Comparison of ENCODE assay signal across 14 mouse cellular contexts in genomic region chr9:71879972-71880371, GRCm38 (mm10).
DNase-seq lines count a peak whose midpoint lies in the region; ATAC-seq and TF ChIP-seq lines count a peak whose summit lies in the region.
"Had no signal": no experiment of that assay in that cellular context is flagged by ENCODE, and none has a peak within 500 bp of the region (broad histone marks: within the 10 kb centered on the region; RNA-seq: fewer than 3 reads in every experiment).

No protein-coding gene starts in this region.

- ATAC-seq in forebrain, postnatal 0 days: no peak
- ATAC-seq in stomach, embryonic 14.5 days (ENCODE audit: insufficient number of reproducible peaks, insufficient read depth, low FRiP score, low read depth): no peak
- ATAC-seq in stomach, postnatal 0 days (ENCODE audit: low FRiP score, low TSS enrichment): no peak
- ATAC-seq in midbrain, embryonic 13.5 days: peak; percentile 69

- H3K4me2 ChIP-seq in forebrain, postnatal 0 days (ENCODE audit: low read depth): no peak overlapping the region
- no peak overlapping the region for H3K4me2 ChIP-seq in stomach, embryonic 14.5 days (replicated peaks; ENCODE audit: low read depth, low read length)
- H3K4me2 ChIP-seq in stomach, postnatal 0 days (replicated peaks; ENCODE audit: low read depth): no peak overlapping the region
- H3K4me2 ChIP-seq in midbrain, embryonic 13.5 days (replicated peaks): no peak overlapping the region
- H3K4me2 ChIP-seq: heart, embryonic 15.5 days; liver, embryonic 15.5 days had no signal

- H3K27me3 ChIP-seq in forebrain, embryonic 10.5 days (ENCODE audit: poor library complexity, severe bottlenecking): peaks cover 4% of the 10 kb centered on the region; the same call in 1 of the 2 replicates
- no peaks in the 10 kb centered on the region for H3K27me3 ChIP-seq in forebrain, postnatal 0 days (ENCODE audit: insufficient read depth, low read length)
- no peaks in the 10 kb centered on the region for H3K27me3 ChIP-seq in stomach, embryonic 14.5 days (ENCODE audit: control insufficient read depth, insufficient read depth, low read length)
- no peaks in the 10 kb centered on the region for H3K27me3 ChIP-seq in stomach, postnatal 0 days (ENCODE audit: control insufficient read depth, insufficient read depth, low read length)
- no peaks in the 10 kb centered on the region for H3K27me3 ChIP-seq in midbrain, embryonic 13.5 days
- H3K27me3 ChIP-seq: heart, embryonic 15.5 days; liver, embryonic 15.5 days had no signal

- TF ChIP-seq CTCF in forebrain, postnatal 0 days (IDR thresholded peaks at IDR 0.05; ENCODE audit: low read depth): no peak
- no peak for TF ChIP-seq CTCF in stomach, postnatal 0 days (IDR thresholded peaks at IDR 0.05; ENCODE audit: low read depth)

- peaks cover 69% of the 10 kb centered on the region for H3K36me3 ChIP-seq in forebrain, embryonic 10.5 days (replicated peaks)
- H3K36me3 ChIP-seq in forebrain, postnatal 0 days (ENCODE audit: insufficient read depth): peaks cover 13% of the 10 kb centered on the region
- peaks cover 7% of the 10 kb centered on the region for H3K36me3 ChIP-seq in stomach, embryonic 14.5 days (ENCODE audit: control insufficient read depth, insufficient read depth, low read length)
- H3K36me3 ChIP-seq in stomach, postnatal 0 days (ENCODE audit: control insufficient read depth, insufficient read depth, low read length): no peaks in the 10 kb centered on the region; the same call in 1 of the 2 replicates
- peaks cover 30% of the 10 kb centered on the region for H3K36me3 ChIP-seq in midbrain, embryonic 13.5 days

- peak overlapping the region; percentile 10; the same call in 1 of the 2 replicates for H3K4me3 ChIP-seq in forebrain, embryonic 10.5 days
- no peak overlapping the region for H3K4me3 ChIP-seq in forebrain, postnatal 0 days (ENCODE audit: low read depth, low read length)
- H3K4me3 ChIP-seq in stomach, embryonic 14.5 days (ENCODE audit: low read depth, low read length): no peak overlapping the region
- no peak overlapping the region for H3K4me3 ChIP-seq in stomach, postnatal 0 days (ENCODE audit: low read depth, low read length)
- H3K4me3 ChIP-seq in midbrain, embryonic 13.5 days (replicated peaks): no peak overlapping the region
- H3K4me3 ChIP-seq: heart, embryonic 15.5 days; left cerebral cortex, adult 2 months; liver, embryonic 15.5 days had no signal

- peaks cover 64% of the 10 kb centered on the region for H3K4me1 ChIP-seq in forebrain, embryonic 10.5 days
- H3K4me1 ChIP-seq in forebrain, postnatal 0 days (ENCODE audit: insufficient read depth): no peaks in the 10 kb centered on the region; the same call in 1 of the 2 replicates
- peaks cover 23% of the 10 kb centered on the region for H3K4me1 ChIP-seq in stomach, embryonic 14.5 days (ENCODE audit: control insufficient read depth, insufficient read depth, low read length)
- no peaks in the 10 kb centered on the region; the same call in 1 of the 2 replicates for H3K4me1 ChIP-seq in stomach, postnatal 0 days (replicated peaks; ENCODE audit: control insufficient read depth, insufficient read depth)
- peaks cover 36% of the 10 kb centered on the region for H3K4me1 ChIP-seq in midbrain, embryonic 13.5 days (replicated peaks)
- H3K4me1 ChIP-seq: heart, embryonic 15.5 days; liver, embryonic 15.5 days had no signal

- TF ChIP-seq EP300 in stomach, postnatal 0 days (optimal IDR thresholded peaks at IDR 0.05): no peak

- no peaks in the 10 kb centered on the region; the same call in 1 of the 2 replicates for H3K9me3 ChIP-seq in forebrain, embryonic 10.5 days
- no peaks in the 10 kb centered on the region for H3K9me3 ChIP-seq in forebrain, postnatal 0 days (ENCODE audit: low read length)
- H3K9me3 ChIP-seq in stomach, embryonic 14.5 days (ENCODE audit: control insufficient read depth, low read depth, low read length): no peaks in the 10 kb centered on the region
- no peaks in the 10 kb centered on the region for H3K9me3 ChIP-seq in stomach, postnatal 0 days (ENCODE audit: control insufficient read depth, low read length)
- no peaks in the 10 kb centered on the region for H3K9me3 ChIP-seq in midbrain, embryonic 13.5 days
- H3K9me3 ChIP-seq: heart, embryonic 15.5 days; liver, embryonic 15.5 days had no signal

- no peak for DNase-seq in forebrain, embryonic 10.5 days (ENCODE audit: extremely low spot score, low spot score)
- no peak for DNase-seq in forebrain, postnatal 0 days
- no peak for DNase-seq in stomach, postnatal 0 days (ENCODE audit: low spot score)
- no peak for DNase-seq in gastrocnemius, postnatal 14 days
- no peak for DNase-seq in right cerebral cortex, adult 2 months (ENCODE audit: low spot score in 2 of 2)
- no peak for DNase-seq in ovary, adult 18-20 months (ENCODE audit: low spot score)
- DNase-seq: adrenal gland, adult 8-10 months; kidney, adult 8-10 months; spleen, adult 18-20 months had no signal

- H3K9ac ChIP-seq in forebrain, postnatal 0 days: no peak overlapping the region
- H3K9ac ChIP-seq in stomach, embryonic 14.5 days (replicated peaks; ENCODE audit: low read depth, low read length): no peak overlapping the region
- H3K9ac ChIP-seq in stomach, postnatal 0 days (ENCODE audit: low read length): no peak overlapping the region
- H3K9ac ChIP-seq in midbrain, embryonic 13.5 days (replicated peaks): no peak overlapping the region
- H3K9ac ChIP-seq: heart, embryonic 15.5 days; liver, embryonic 15.5 days had no signal

- 15% methylated on average over 5 of the region's 5 CpGs for WGBS in forebrain, embryonic 10.5 days
- 14% methylated on average over 5 of the region's 5 CpGs for WGBS in forebrain, postnatal 0 days
- 23% methylated on average over 5 of the region's 5 CpGs for WGBS in stomach, embryonic 14.5 days
- 16% methylated on average over 5 of the region's 5 CpGs for WGBS in stomach, postnatal 0 days
- WGBS in midbrain, embryonic 13.5 days: 7% methylated on average over 5 of the region's 5 CpGs

- intact Hi-C loops in gastrocnemius, postnatal 14 days (cut with DNase I; ENCODE audit: low total_unique reads): no loop called here

- H3K27ac ChIP-seq in forebrain, embryonic 10.5 days: peak overlapping the region; percentile 73
- H3K27ac ChIP-seq in forebrain, postnatal 0 days (ENCODE audit: low read depth, low read length): no peak overlapping the region
- H3K27ac ChIP-seq in stomach, embryonic 14.5 days (ENCODE audit: low read length): peak overlapping the region; percentile 30
- H3K27ac ChIP-seq in stomach, postnatal 0 days (replicated peaks): no peak overlapping the region; the same call in 1 of the 2 replicates
- H3K27ac ChIP-seq in midbrain, embryonic 13.5 days: peak overlapping the region; percentile 78
- H3K27ac ChIP-seq: heart, embryonic 15.5 days; left cerebral cortex, adult 2 months; liver, embryonic 15.5 days had no signal

Comparison
In these comparisons a context has a peak if more than half of its experiments do, and no peak if none do; other contexts are left out.
1. H3K27ac ChIP-seq: peak in forebrain, embryonic 10.5 days (single experiment), stomach, embryonic 14.5 days (single experiment) and midbrain, embryonic 13.5 days (single experiment); none in forebrain, postnatal 0 days (single experiment) and stomach, postnatal 0 days (single experiment).